Mouse (Mus musculus): Measurements from ENCODE around the gene Olfr875. TPM values are rescaled to one million over a fixed set of nuclear protein-coding genes. Genes with fewer than 3 reads are reported as not detected.

The Olfr875 gene
- polyA plus RNA-seq (2012; fragmentation: generic; extraction: Trizol): not detected

GRCm38 (mm10) chr9:37771759-37772158 is at the start of gene Olfr875:
TSS of gene Olfr875 (plus strand) at chr9:37771857.

GRCm38 (mm10) chr9:37744806-37745205 is 26.9 kb upstream of the Olfr875 start, which contains the start of gene Olfr874:
TSS of gene Olfr874 (plus strand) at chr9:37745106.

GRCm38 (mm10) chr9:37802731-37803130 is 31.1 kb downstream of the Olfr875 start, which contains the start of gene Olfr876:
TSS of gene Olfr876 (plus strand) at chr9:37803031.

Other genes with a start within 250 kb of the Olfr875 start
- gene Esam, start 243.8 kb upstream of the Olfr875 start, polyA plus RNA-seq (2012; fragmentation: generic; extraction: Trizol): under 1 TPM; 0.01 to 0.08 TPM
- gene Vsig2, start 232.6 kb upstream of the Olfr875 start, polyA plus RNA-seq (2012; fragmentation: generic; extraction: Trizol): not detected
- gene Nrgn, start 219.0 kb upstream of the Olfr875 start, polyA plus RNA-seq (2012; fragmentation: generic; extraction: Trizol): under 1 TPM; 0.14 to 0.67 TPM
- 10 to 100 TPM in 1 of 2 experiments, under 1 TPM in 1; 0.94 to 11.9 TPM for gene Siae, start 216.2 kb upstream of the Olfr875 start, polyA plus RNA-seq (2012; fragmentation: generic; extraction: Trizol)
- 1 to 10 TPM; 2.4 to 9.2 TPM for gene Spa17, start 158.1 kb upstream of the Olfr875 start, polyA plus RNA-seq (2012; fragmentation: generic; extraction: Trizol)
- gene Tbrg1, start 114.5 kb upstream of the Olfr875 start, polyA plus RNA-seq (2012; fragmentation: generic; extraction: Trizol): 100 to 1,000 TPM in 1 of 2 experiments, 10 to 100 TPM in 1; 80.8 to 129 TPM
- under 1 TPM in 1 of 2 experiments, not detected in 1; 0.02 TPM for gene Panx3, start 102.6 kb upstream of the Olfr875 start, polyA plus RNA-seq (2012; fragmentation: generic; extraction: Trizol)
- not detected for gene Olfr160, start 55.6 kb upstream of the Olfr875 start, polyA plus RNA-seq (2012; fragmentation: generic; extraction: Trizol)
- gene Olfr874, start 26.8 kb upstream of the Olfr875 start, polyA plus RNA-seq (2012; fragmentation: generic; extraction: Trizol): not detected
- gene Olfr876, start 31.2 kb downstream of the Olfr875 start, polyA plus RNA-seq (2012; fragmentation: generic; extraction: Trizol): not detected
- not detected for gene Olfr877, start 82.4 kb downstream of the Olfr875 start, polyA plus RNA-seq (2012; fragmentation: generic; extraction: Trizol)
- gene Olfr145, start 124.9 kb downstream of the Olfr875 start, polyA plus RNA-seq (2012; fragmentation: generic; extraction: Trizol): not detected
- not detected for gene Olfr878, start 146.0 kb downstream of the Olfr875 start, polyA plus RNA-seq (2012; fragmentation: generic; extraction: Trizol)
- not detected for gene Olfr881, start 220.0 kb downstream of the Olfr875 start, polyA plus RNA-seq (2012; fragmentation: generic; extraction: Trizol)